Mouse (Mus musculus) CD4-positive, CD25-positive, alpha-beta regulatory T cell, adult 2 months (primary cell): ENCODE measurements around the gene Amz2.
A peak's percentile ranks its signal among the peaks of the same experiment; 100 is the strongest.

Source experiments
- DNase-seq: peaks from one replicate; pipeline ENCODE4 v3.0.0-alpha.2; 2012; ENCODE audit warnings: low read depth, low spot score

Gene Amz2

GRCm38 (mm10) chr11:109420567-109420962, 5.2 kb upstream of the Amz2 start:
- peak; percentile 85 for DNase-seq

- DNase-seq: no peak
These were observed 4.5 kb upstream of the Amz2 start for GRCm38 (mm10) chr11:109421205-109421604.

GRCm38 (mm10) chr11:109422263-109422662, 3.5 kb upstream of the Amz2 start:
- DNase-seq: peak; percentile 45

GRCm38 (mm10) chr11:109423294-109423693, 2.5 kb upstream of the Amz2 start:
- DNase-seq: no peak

GRCm38 (mm10) chr11:109426272-109426586, 483 bp downstream of the Amz2 start:
- no peak for DNase-seq

GRCm38 (mm10) chr11:109427353-109427752, 1.6 kb downstream of the Amz2 start:
- no peak for DNase-seq

GRCm38 (mm10) chr11:109434233-109434798, 8.6 kb downstream of the Amz2 start:
- DNase-seq: peak; percentile 46

GRCm38 (mm10) chr11:109436889-109437288, 11.1 kb downstream of the Amz2 start:
- no peak for DNase-seq

GRCm38 (mm10) chr11:109439209-109439608, 13.5 kb downstream of the Amz2 start:
- no peak for DNase-seq

GRCm38 (mm10) chr11:109439829-109440340, 14.1 kb downstream of the Amz2 start:
- DNase-seq: peak; percentile 87

GRCm38 (mm10) chr11:109440641-109441040, 14.9 kb downstream of the Amz2 start:
- DNase-seq: peak; percentile 40

GRCm38 (mm10) chr11:109441119-109441518, 15.4 kb downstream of the Amz2 start:
- DNase-seq: peak; percentile 88

GRCm38 (mm10) chr11:109442166-109442730, 16.5 kb downstream of the Amz2 start:
- DNase-seq: no peak

GRCm38 (mm10) chr11:109443468-109444263, 17.9 kb downstream of the Amz2 start:
- peak; percentile 34 for DNase-seq

GRCm38 (mm10) chr11:109444600-109444999, 18.9 kb downstream of the Amz2 start:
- peak; percentile 59 for DNase-seq

GRCm38 (mm10) chr11:109445438-109446035, 19.8 kb downstream of the Amz2 start:
- DNase-seq: peak; percentile 83

GRCm38 (mm10) chr11:109451169-109451568, 25.4 kb downstream of the Amz2 start:
- no peak for DNase-seq

GRCm38 (mm10) chr11:109456261-109456660, 30.5 kb downstream of the Amz2 start:
- DNase-seq: no peak

- DNase-seq: no peak
These were observed 32.4 kb downstream of the Amz2 start for GRCm38 (mm10) chr11:109458165-109458564.

- no peak for DNase-seq
These were observed 34.8 kb downstream of the Amz2 start for GRCm38 (mm10) chr11:109460586-109460985.

GRCm38 (mm10) chr11:109465068-109465467, 39.3 kb downstream of the Amz2 start:
- no peak for DNase-seq

- no peak for DNase-seq
These were observed 41.2 kb downstream of the Amz2 start for GRCm38 (mm10) chr11:109466987-109467386.
